Mouse (Mus musculus) CH12.LX (cell line): ENCODE results near the gene Pop7.

Experiments used
- CHD1 ChIP-seq: IDR thresholded peaks from 2 replicates; pipeline ENCODE4 v1.6.1; 2012; ENCODE audit warnings: low read depth, low read length, improper control_type of control experiment, inconsistent platforms
- EP300 ChIP-seq: IDR thresholded peaks from 2 replicates; pipeline ENCODE4 v1.6.1; 2011; ENCODE audit warnings: low read length, improper control_type of control experiment
- MAX ChIP-seq: IDR thresholded peaks from 2 replicates; pipeline ENCODE4 v1.6.1; 2011; ENCODE audit warnings: low read length, improper control_type of control experiment
- MXI1 ChIP-seq: IDR thresholded peaks from 2 replicates; pipeline ENCODE4 v1.6.1; 2011; ENCODE audit warnings: mild to moderate bottlenecking, low read depth, low read length, improper control_type of control experiment
- RCOR1 ChIP-seq: conservative IDR thresholded peaks from 2 replicates; pipeline ENCODE4 v1.6.1; 2012; ENCODE audit warnings: low read depth, mild to moderate bottlenecking, inconsistent platforms, low read length, improper control_type of control experiment
- USF1 ChIP-seq: IDR thresholded peaks from 2 replicates; pipeline ENCODE4 v1.6.1; 2014; ENCODE audit warnings: low read depth, mild to moderate bottlenecking, inconsistent platforms, low read length, improper control_type of control experiment

- TF ChIP-seq EP300 (no peak), MAX (no peak), CHD1 (no peak), MXI1 (no peak), USF1 (no peak), RCOR1 (no peak)
Measured at GRCm38 (mm10) chr5:137487616-137488015, 14.7 kb downstream of the Pop7 start.
